Mouse (Mus musculus): Measurements from ENCODE around the gene Cyp39a1. TPM values are rescaled to one million over a fixed set of nuclear protein-coding genes. Genes with fewer than 3 reads are reported as not detected.

The Cyp39a1 gene
- total RNA-seq, 4 experiments from 2014 or later: 4.3 to 6.4 (median 5.3) TPM

- DNase-seq (ENCODE audit: low spot score): peak; percentile 59
Measured at GRCm38 (mm10) chr17:43758607-43759259, 91.5 kb downstream of the Cyp39a1 start.

GRCm38 (mm10) chr17:43784531-43784930, 117.3 kb downstream of the Cyp39a1 start:
- peak; percentile 41 for DNase-seq (ENCODE audit: low spot score)

GRCm38 (mm10) chr17:43788222-43788621, 121.0 kb downstream of the Cyp39a1 start:
- no peak for DNase-seq (ENCODE audit: low spot score)

DNA sequence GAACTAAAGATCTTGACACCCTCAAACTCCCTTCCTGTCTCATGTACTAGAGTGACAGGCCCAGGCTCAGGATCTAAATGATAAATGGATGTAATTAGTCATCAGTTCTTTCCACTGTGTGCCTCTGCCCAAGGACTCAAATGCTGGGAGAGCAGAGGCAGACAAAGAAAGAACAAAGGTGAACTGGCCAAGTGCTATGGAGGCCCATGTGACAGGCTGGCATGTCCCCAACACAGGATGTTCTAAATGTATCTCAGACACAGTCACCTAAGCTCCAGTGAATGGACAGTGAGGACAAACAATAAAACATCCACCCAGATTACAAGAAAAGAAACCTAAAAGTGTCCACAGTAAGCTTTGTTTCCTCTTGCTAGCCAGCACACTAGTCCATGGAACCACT, 122.2 kb downstream of the Cyp39a1 start:
- DNase-seq (ENCODE audit: low spot score): peak; percentile 46

- no peak for DNase-seq (ENCODE audit: low spot score)
Measured at GRCm38 (mm10) chr17:43791751-43792150, 124.5 kb downstream of the Cyp39a1 start.

- DNase-seq (ENCODE audit: low spot score): no peak
Measured at GRCm38 (mm10) chr17:43794731-43795280, 127.6 kb downstream of the Cyp39a1 start.

Other genes starting within 250 kb of the Cyp39a1 start
- not detected for gene Mep1a, start 164.6 kb upstream of the Cyp39a1 start, total RNA-seq (2022)
- gene Ankrd66, start 123.8 kb upstream of the Cyp39a1 start, total RNA-seq (2022): not detected
- gene Pla2g7, start 99.3 kb upstream of the Cyp39a1 start, total RNA-seq (2022): 1 to 10 TPM; 4.5 to 6.1 (median 5.6) TPM
- under 1 TPM in 1 of 4 experiments, not detected in 3; 0.03 TPM for gene Tdrd6, start 37.1 kb upstream of the Cyp39a1 start, total RNA-seq (2022)
- gene Slc25a27, start 211 bp upstream of the Cyp39a1 start, total RNA-seq (2022): 1 to 10 TPM; 1.3 to 4.1 (median 3.5) TPM
- 100 to 1,000 TPM; 431 to 459 (median 436) TPM for gene Rcan2, start 133.9 kb downstream of the Cyp39a1 start, total RNA-seq (2022)